In genomic region chr8:110851186-110851585, GRCm38 (mm10) we compare ENCODE assay signal across 17 mouse cellular contexts. TPM values are rescaled to one million over a fixed set of nuclear protein-coding genes. Genes with fewer than 3 reads are reported as not detected.
"Had no signal": no experiment of that assay in that cellular context is flagged by ENCODE, and none has a peak within 500 bp of the region (broad histone marks: within the 10 kb centered on the region; RNA-seq: fewer than 3 reads in every experiment).

No protein-coding gene starts in this region.

- H3K27ac ChIP-seq: neural tube, embryonic 13.5 days; neural tube, embryonic 15.5 days; stomach, embryonic 15.5 days; stomach, postnatal 0 days had no signal

- H3K9me3 ChIP-seq: neural tube, embryonic 13.5 days; neural tube, embryonic 15.5 days; stomach, embryonic 15.5 days had no signal

- H3K27me3 ChIP-seq: neural tube, embryonic 13.5 days; neural tube, embryonic 15.5 days; stomach, embryonic 15.5 days had no signal

- H3K4me3 ChIP-seq: neural tube, embryonic 13.5 days; neural tube, embryonic 15.5 days; stomach, embryonic 15.5 days had no signal

- H3K4me2 ChIP-seq: neural tube, embryonic 13.5 days; neural tube, embryonic 15.5 days; stomach, embryonic 15.5 days had no signal

- DNase-seq: retina, postnatal 1 day; right cerebral cortex, adult 18-20 months; right cerebral cortex, postnatal 14 days; right cerebral cortex, postnatal 25 days; right cerebral cortex, postnatal 4 days; spleen, adult 18-20 months; thymus, adult 18-20 months; thymus, adult 2 months; thymus, postnatal 14 days; thymus, postnatal 25 days; thymus, postnatal 36 days; thymus, postnatal 4 days had no signal

- H3K9ac ChIP-seq: neural tube, embryonic 13.5 days; neural tube, embryonic 15.5 days; stomach, embryonic 15.5 days had no signal

RNA-seq across cellular contexts. Expression of gene Il34, which starts 45.5 kb away (rescaled TPM):
- total RNA-seq: neutrophil, adult 5-6 weeks had no signal
